Mouse (Mus musculus) olfactory bulb, adult 2 months (tissue): ENCODE results near the gene Npnt.

Experiments used
- CTCF ChIP-seq: fragments of 200-500 bp; IDR thresholded peaks from 2 replicates; pipeline ENCODE4 v1.5.1; 2012; ENCODE audit warnings: low read depth, mild to moderate bottlenecking, low read length, moderate library complexity; ENCODE audit not compliant: insufficient read depth
- POLR2A ChIP-seq: fragments of 200-500 bp; IDR thresholded peaks from 2 replicates; pipeline ENCODE4 v1.6.1; 2012; ENCODE audit warnings: mild to moderate bottlenecking, low read depth, low read length, moderate library complexity; ENCODE audit not compliant: insufficient read depth

GRCm38 (mm10) chr3:132880361-132880760 is 69.7 kb downstream of the Npnt start:
- TF ChIP-seq CTCF, result no peak
- TF ChIP-seq POLR2A, result no peak
